Mouse (Mus musculus): ENCODE results near the gene Ephb2. TPM values are rescaled to one million over a fixed set of nuclear protein-coding genes. Genes with fewer than 3 reads are reported as not detected.
A peak's percentile ranks its signal among the peaks of the same experiment; 100 is the strongest.

Ephb2 gene
- polyA plus RNA-seq, 1 experiment = 4.6 TPM

GRCm38 (mm10) chr4:136705091-136705490 is 130.7 kb downstream of the Ephb2 start:
- WGBS = 82% methylated on average over 5 of the region's 5 CpGs
- H3K4me1 ChIP-seq (ENCODE audit: control insufficient read depth, insufficient read depth, low read length) = no peaks in the 10 kb centered on the region
- TF ChIP-seq POLR2A (IDR thresholded peaks at IDR 0.05; ENCODE audit: borderline replicate concordance, extremely low read depth, low read depth, low read length) (no peak), CTCF (IDR thresholded peaks at IDR 0.05; ENCODE audit: insufficient read depth, low read length) (no peak)
- DNase-seq = no peak
- no peak overlapping the region for H3K4me3 ChIP-seq (replicated peaks; ENCODE audit: extremely low read depth, low read depth, low read length)

- 62% methylated on average over 3 of the region's 3 CpGs for WGBS
Measured at GRCm38 (mm10) chr4:136704551-136704950, 131.2 kb downstream of the Ephb2 start.

GRCm38 (mm10) chr4:136703351-136703750 is 132.4 kb downstream of the Ephb2 start:
- Histone ChIP-seq H3K4me3 (replicated peaks; ENCODE audit: extremely low read depth, low read depth, low read length) (no peak overlapping the region), H3K4me1 (ENCODE audit: control insufficient read depth, insufficient read depth, low read length) (no peaks in the 10 kb centered on the region)
- DNase-seq = no peak
- WGBS = 70% methylated on average over 11 of the region's 11 CpGs
- TF ChIP-seq CTCF (IDR thresholded peaks at IDR 0.05; ENCODE audit: insufficient read depth, low read length) (no peak), POLR2A (IDR thresholded peaks at IDR 0.05; ENCODE audit: borderline replicate concordance, extremely low read depth, low read depth, low read length) (no peak)

More at GRCm38 (mm10) chr4:136704551-136704950, 131.2 kb downstream of the Ephb2 start:
- TF ChIP-seq CTCF (IDR thresholded peaks at IDR 0.05; ENCODE audit: insufficient read depth, low read length) (no peak), POLR2A (IDR thresholded peaks at IDR 0.05; ENCODE audit: borderline replicate concordance, extremely low read depth, low read depth, low read length) (no peak)
- DNase-seq = no peak
- Histone ChIP-seq H3K4me1 (ENCODE audit: control insufficient read depth, insufficient read depth, low read length) (no peaks in the 10 kb centered on the region), H3K4me3 (replicated peaks; ENCODE audit: extremely low read depth, low read depth, low read length) (no peak overlapping the region)

- no peak overlapping the region for H3K4me3 ChIP-seq (replicated peaks; ENCODE audit: extremely low read depth, low read depth, low read length)
- no peaks in the 10 kb centered on the region for H3K4me1 ChIP-seq (ENCODE audit: control insufficient read depth, insufficient read depth, low read length)
- no peak for DNase-seq
- WGBS = 81% methylated on average over 8 of the region's 8 CpGs
- no peak for TF ChIP-seq CTCF (IDR thresholded peaks at IDR 0.05; ENCODE audit: insufficient read depth, low read length)
Measured at GRCm38 (mm10) chr4:136702456-136702855, 133.3 kb downstream of the Ephb2 start.

- TF ChIP-seq POLR2A (IDR thresholded peaks at IDR 0.05; ENCODE audit: borderline replicate concordance, extremely low read depth, low read depth, low read length) (no peak), CTCF (IDR thresholded peaks at IDR 0.05; ENCODE audit: insufficient read depth, low read length) (no peak)
- DNase-seq = no peak
- H3K4me3 ChIP-seq (replicated peaks; ENCODE audit: extremely low read depth, low read depth, low read length) = no peak overlapping the region
- WGBS = 96% methylated on average over 11 of the region's 11 CpGs
- H3K4me1 ChIP-seq (ENCODE audit: control insufficient read depth, insufficient read depth, low read length) = no peaks in the 10 kb centered on the region
Measured at GRCm38 (mm10) chr4:136701236-136701635, 134.6 kb downstream of the Ephb2 start.

- no peak for DNase-seq
- WGBS = 85% methylated on average over 7 of the region's 7 CpGs
- Histone ChIP-seq H3K4me1 (ENCODE audit: control insufficient read depth, insufficient read depth, low read length) (no peaks in the 10 kb centered on the region), H3K4me3 (replicated peaks; ENCODE audit: extremely low read depth, low read depth, low read length) (no peak overlapping the region)
- TF ChIP-seq POLR2A (IDR thresholded peaks at IDR 0.05; ENCODE audit: borderline replicate concordance, extremely low read depth, low read depth, low read length) = no peak
- no peak for TF ChIP-seq CTCF (IDR thresholded peaks at IDR 0.05; ENCODE audit: insufficient read depth, low read length)
Measured at GRCm38 (mm10) chr4:136699084-136699450, 136.7 kb downstream of the Ephb2 start.

GRCm38 (mm10) chr4:136698404-136699083 is 137.2 kb downstream of the Ephb2 start:
- no peak for DNase-seq
- TF ChIP-seq POLR2A (IDR thresholded peaks at IDR 0.05; ENCODE audit: borderline replicate concordance, extremely low read depth, low read depth, low read length) = no peak
- TF ChIP-seq CTCF (IDR thresholded peaks at IDR 0.05; ENCODE audit: insufficient read depth, low read length) = no peak
- Histone ChIP-seq H3K4me3 (replicated peaks; ENCODE audit: extremely low read depth, low read depth, low read length) (no peak overlapping the region), H3K4me1 (ENCODE audit: control insufficient read depth, insufficient read depth, low read length) (no peaks in the 10 kb centered on the region)
- WGBS = 86% methylated on average over 11 of the region's 11 CpGs

- no peak overlapping the region for H3K4me3 ChIP-seq (replicated peaks; ENCODE audit: extremely low read depth, low read depth, low read length)
Measured at GRCm38 (mm10) chr4:136697325-136697724, 138.5 kb downstream of the Ephb2 start.

GRCm38 (mm10) chr4:136696381-136696925 is 139.3 kb downstream of the Ephb2 start:
- Histone ChIP-seq H3K4me1 (ENCODE audit: control insufficient read depth, insufficient read depth, low read length) (no peaks in the 10 kb centered on the region), H3K4me3 (replicated peaks; ENCODE audit: extremely low read depth, low read depth, low read length) (no peak overlapping the region)
- 19% methylated on average over 5 of the region's 5 CpGs for WGBS
- TF ChIP-seq CTCF (IDR thresholded peaks at IDR 0.05; ENCODE audit: insufficient read depth, low read length) (peak; percentile 93), POLR2A (IDR thresholded peaks at IDR 0.05; ENCODE audit: borderline replicate concordance, extremely low read depth, low read depth, low read length) (no peak)
- DNase-seq = peak; percentile 53

More at GRCm38 (mm10) chr4:136697325-136697724, 138.5 kb downstream of the Ephb2 start:
- TF ChIP-seq POLR2A (IDR thresholded peaks at IDR 0.05; ENCODE audit: borderline replicate concordance, extremely low read depth, low read depth, low read length) (no peak), CTCF (IDR thresholded peaks at IDR 0.05; ENCODE audit: insufficient read depth, low read length) (no peak)
- H3K4me1 ChIP-seq (ENCODE audit: control insufficient read depth, insufficient read depth, low read length) = no peaks in the 10 kb centered on the region
- 92% methylated on average over 6 of the region's 6 CpGs for WGBS
- DNase-seq = no peak

GRCm38 (mm10) chr4:136695696-136696095 is 140.1 kb downstream of the Ephb2 start:
- DNase-seq = no peak
- Histone ChIP-seq H3K4me3 (replicated peaks; ENCODE audit: extremely low read depth, low read depth, low read length) (no peak overlapping the region), H3K4me1 (ENCODE audit: control insufficient read depth, insufficient read depth, low read length) (no peaks in the 10 kb centered on the region)
- TF ChIP-seq CTCF (IDR thresholded peaks at IDR 0.05; ENCODE audit: insufficient read depth, low read length) = no peak
- TF ChIP-seq POLR2A (IDR thresholded peaks at IDR 0.05; ENCODE audit: borderline replicate concordance, extremely low read depth, low read depth, low read length) = no peak
- 92% methylated on average over 9 of the region's 9 CpGs for WGBS

Data from lung, adult 2 months (tissue).